Mouse (Mus musculus): Measurements from ENCODE around the gene Reep1.

- TF ChIP-seq CTCF (IDR thresholded peaks at IDR 0.05; ENCODE audit: extremely low read depth, insufficient read depth, low read length): no peak
- no peak for TF ChIP-seq POLR2A (IDR thresholded peaks at IDR 0.05; ENCODE audit: extremely low read depth, insufficient read depth, low read length)
These were observed 16.2 kb downstream of the Reep1 start for GRCm38 (mm10) chr6:71723555-71723954.
